Mouse (Mus musculus) liver, postnatal 0 days (tissue): ENCODE results near the gene Cgref1.

Source experiments
- CTCF ChIP-seq: sonication (generic); IDR thresholded peaks from 2 replicates; pipeline ENCODE4 v1.5.1; 2016; ENCODE audit warnings: antibody characterized with exemption, low read depth
- EP300 ChIP-seq: IDR thresholded peaks from 2 replicates; pipeline ENCODE4 v1.6.1; 2016; ENCODE audit warnings: antibody characterized with exemption, low read depth, mild to moderate bottlenecking

- TF ChIP-seq CTCF: peak; percentile 42
- no peak for TF ChIP-seq EP300
Observed at GRCm38 (mm10) chr5:30949654-30950326, 4.4 kb upstream of the Cgref1 start.
